Mouse (Mus musculus): ENCODE data around the gene Sept9. TPM values are rescaled to one million over a fixed set of nuclear protein-coding genes. Genes with fewer than 3 reads are reported as not detected.

Sept9 gene
- polyA plus RNA-seq, 1 experiment from 2014 or later, result 40.8 TPM

GRCm38 (mm10) chr11:117330951-117331254, 131.4 kb downstream of the Sept9 start:
- 15% methylated on average over 7 of the region's 7 CpGs for WGBS (ENCODE audit: insufficient replicate concordance)
- Histone ChIP-seq H3K27ac (ENCODE audit: low read length) (peak overlapping the region; percentile 21), H3K27me3 (ENCODE audit: control insufficient read depth, insufficient read depth, low read depth, low read length) (no peaks in the 10 kb centered on the region), H3K36me3 (ENCODE audit: control insufficient read depth, insufficient read depth) (no peaks in the 10 kb centered on the region), H3K9ac (ENCODE audit: low read depth, low read length) (no peak overlapping the region), H3K4me3 (ENCODE audit: low read depth, low read length) (no peak overlapping the region), H3K4me1 (ENCODE audit: control insufficient read depth, low read depth, low read length) (peaks cover 73% of the 10 kb centered on the region), H3K4me2 (ENCODE audit: low read depth, low read length) (peak overlapping the region; percentile 76), H3K9me3 (replicated peaks; ENCODE audit: control insufficient read depth, low read length) (no peaks in the 10 kb centered on the region)
- 0 out of 2 replicates have a peak, but pooled peaks have one; percentile 8 for ATAC-seq (ENCODE audit: low read depth)

- Histone ChIP-seq H3K4me1 (ENCODE audit: control insufficient read depth, low read depth, low read length) (peaks cover 74% of the 10 kb centered on the region), H3K9me3 (replicated peaks; ENCODE audit: control insufficient read depth, low read length) (no peaks in the 10 kb centered on the region), H3K9ac (ENCODE audit: low read depth, low read length) (peak overlapping the region; percentile 57), H3K36me3 (ENCODE audit: control insufficient read depth, insufficient read depth) (no peaks in the 10 kb centered on the region), H3K27me3 (ENCODE audit: control insufficient read depth, insufficient read depth, low read depth, low read length) (no peaks in the 10 kb centered on the region), H3K4me3 (ENCODE audit: low read depth, low read length) (peak overlapping the region; percentile 64), H3K4me2 (ENCODE audit: low read depth, low read length) (peak overlapping the region; percentile 76), H3K27ac (ENCODE audit: low read length) (peak overlapping the region; percentile 64)
- 3% methylated on average over 17 of the region's 17 CpGs for WGBS (ENCODE audit: insufficient replicate concordance)
- ATAC-seq (ENCODE audit: low read depth), result no peak
These were observed 132.1 kb downstream of the Sept9 start for GRCm38 (mm10) chr11:117331361-117332241.

- Histone ChIP-seq H3K4me1 (ENCODE audit: control insufficient read depth, low read depth, low read length) (peaks cover 74% of the 10 kb centered on the region), H3K4me3 (ENCODE audit: low read depth, low read length) (peak overlapping the region; percentile 64), H3K36me3 (ENCODE audit: control insufficient read depth, insufficient read depth) (no peaks in the 10 kb centered on the region), H3K4me2 (ENCODE audit: low read depth, low read length) (peak overlapping the region; percentile 76), H3K9me3 (replicated peaks; ENCODE audit: control insufficient read depth, low read length) (no peaks in the 10 kb centered on the region), H3K27ac (ENCODE audit: low read length) (peak overlapping the region; percentile 64), H3K27me3 (ENCODE audit: control insufficient read depth, insufficient read depth, low read depth, low read length) (no peaks in the 10 kb centered on the region), H3K9ac (ENCODE audit: low read depth, low read length) (peak overlapping the region; percentile 57)
- peak; percentile 61 for ATAC-seq (ENCODE audit: low read depth)
- under 1% methylated on average over 37 of the region's 37 CpGs for WGBS (ENCODE audit: insufficient replicate concordance)
These were observed 133.0 kb downstream of the Sept9 start for GRCm38 (mm10) chr11:117332242-117333149.

GRCm38 (mm10) chr11:117333150-117333715, 133.8 kb downstream of the Sept9 start:
- Histone ChIP-seq H3K27me3 (ENCODE audit: control insufficient read depth, insufficient read depth, low read depth, low read length) (no peaks in the 10 kb centered on the region), H3K4me2 (ENCODE audit: low read depth, low read length) (peak overlapping the region; percentile 76), H3K4me3 (ENCODE audit: low read depth, low read length) (peak overlapping the region; percentile 64), H3K9me3 (replicated peaks; ENCODE audit: control insufficient read depth, low read length) (no peaks in the 10 kb centered on the region), H3K36me3 (ENCODE audit: control insufficient read depth, insufficient read depth) (no peaks in the 10 kb centered on the region), H3K4me1 (ENCODE audit: control insufficient read depth, low read depth, low read length) (peaks cover 79% of the 10 kb centered on the region), H3K9ac (ENCODE audit: low read depth, low read length) (peak overlapping the region; percentile 57), H3K27ac (ENCODE audit: low read length) (peak overlapping the region; percentile 64)
- WGBS (ENCODE audit: insufficient replicate concordance), result 7% methylated on average over 13 of the region's 13 CpGs
- ATAC-seq (ENCODE audit: low read depth), result no peak

GRCm38 (mm10) chr11:117334101-117334500, 134.6 kb downstream of the Sept9 start:
- Histone ChIP-seq H3K27ac (ENCODE audit: low read length) (peak overlapping the region; percentile 64), H3K4me2 (ENCODE audit: low read depth, low read length) (peak overlapping the region; percentile 76), H3K9ac (ENCODE audit: low read depth, low read length) (peak overlapping the region; percentile 39; the same call in 1 of the 2 replicates), H3K9me3 (replicated peaks; ENCODE audit: control insufficient read depth, low read length) (no peaks in the 10 kb centered on the region), H3K4me3 (ENCODE audit: low read depth, low read length) (peak overlapping the region; percentile 64; the same call in 1 of the 2 replicates), H3K27me3 (ENCODE audit: control insufficient read depth, insufficient read depth, low read depth, low read length) (no peaks in the 10 kb centered on the region), H3K4me1 (ENCODE audit: control insufficient read depth, low read depth, low read length) (peaks cover 86% of the 10 kb centered on the region), H3K36me3 (ENCODE audit: control insufficient read depth, insufficient read depth) (no peaks in the 10 kb centered on the region)
- 3% methylated on average over 6 of the region's 6 CpGs for WGBS (ENCODE audit: insufficient replicate concordance)
- peak; percentile 56 for ATAC-seq (ENCODE audit: low read depth)

GRCm38 (mm10) chr11:117335146-117335545, 135.7 kb downstream of the Sept9 start:
- no peak for ATAC-seq (ENCODE audit: low read depth)
- Histone ChIP-seq H3K4me3 (ENCODE audit: low read depth, low read length) (no peak overlapping the region; the same call in 1 of the 2 replicates), H3K4me2 (ENCODE audit: low read depth, low read length) (peak overlapping the region; percentile 76; the same call in 1 of the 2 replicates), H3K27ac (ENCODE audit: low read length) (no peak overlapping the region; the same call in 1 of the 2 replicates), H3K27me3 (ENCODE audit: control insufficient read depth, insufficient read depth, low read depth, low read length) (no peaks in the 10 kb centered on the region), H3K9me3 (replicated peaks; ENCODE audit: control insufficient read depth, low read length) (no peaks in the 10 kb centered on the region), H3K4me1 (ENCODE audit: control insufficient read depth, low read depth, low read length) (peaks cover 90% of the 10 kb centered on the region), H3K9ac (ENCODE audit: low read depth, low read length) (peak overlapping the region; percentile 4; the same call in 1 of the 2 replicates), H3K36me3 (ENCODE audit: control insufficient read depth, insufficient read depth) (no peaks in the 10 kb centered on the region)
- 43% methylated on average over 2 of the region's 2 CpGs for WGBS (ENCODE audit: insufficient replicate concordance)

- Histone ChIP-seq H3K9me3 (replicated peaks; ENCODE audit: control insufficient read depth, low read length) (no peaks in the 10 kb centered on the region), H3K9ac (ENCODE audit: low read depth, low read length) (no peak overlapping the region), H3K36me3 (ENCODE audit: control insufficient read depth, insufficient read depth) (no peaks in the 10 kb centered on the region), H3K4me3 (ENCODE audit: low read depth, low read length) (no peak overlapping the region), H3K4me1 (ENCODE audit: control insufficient read depth, low read depth, low read length) (peaks cover 81% of the 10 kb centered on the region), H3K27ac (ENCODE audit: low read length) (peak overlapping the region; percentile 79), H3K27me3 (ENCODE audit: control insufficient read depth, insufficient read depth, low read depth, low read length) (no peaks in the 10 kb centered on the region), H3K4me2 (ENCODE audit: low read depth, low read length) (no peak overlapping the region)
- ATAC-seq (ENCODE audit: low read depth), result peak; percentile 10
- 35% methylated on average over 7 of the region's 7 CpGs for WGBS (ENCODE audit: insufficient replicate concordance)
These were observed 136.8 kb downstream of the Sept9 start for GRCm38 (mm10) chr11:117336081-117336788.

- Histone ChIP-seq H3K27me3 (ENCODE audit: control insufficient read depth, insufficient read depth, low read depth, low read length) (no peaks in the 10 kb centered on the region), H3K4me2 (ENCODE audit: low read depth, low read length) (no peak overlapping the region), H3K9ac (ENCODE audit: low read depth, low read length) (no peak overlapping the region), H3K36me3 (ENCODE audit: control insufficient read depth, insufficient read depth) (no peaks in the 10 kb centered on the region), H3K4me3 (ENCODE audit: low read depth, low read length) (no peak overlapping the region), H3K9me3 (replicated peaks; ENCODE audit: control insufficient read depth, low read length) (no peaks in the 10 kb centered on the region), H3K4me1 (ENCODE audit: control insufficient read depth, low read depth, low read length) (peaks cover 73% of the 10 kb centered on the region), H3K27ac (ENCODE audit: low read length) (peak overlapping the region; percentile 0; the same call in 1 of the 2 replicates)
- 64% methylated on average over 9 of the region's 9 CpGs for WGBS (ENCODE audit: insufficient replicate concordance)
- ATAC-seq (ENCODE audit: low read depth), result no peak
These were observed 138.3 kb downstream of the Sept9 start for GRCm38 (mm10) chr11:117337749-117338148.

Data from liver, embryonic 16.5 days (tissue).